In genomic region chr9:40407876-40408275, GRCm38 (mm10) we compare ENCODE assay signal across 14 mouse cellular contexts.
DNase-seq lines count a peak whose midpoint lies in the region; ATAC-seq and TF ChIP-seq lines count a peak whose summit lies in the region.
"Had no signal": no experiment of that assay in that cellular context is flagged by ENCODE, and none has a peak within 500 bp of the region (broad histone marks: within the 10 kb centered on the region; RNA-seq: fewer than 3 reads in every experiment).

No protein-coding gene starts in this region.

- WGBS in forebrain, embryonic 10.5 days, result 52% methylated on average over 5 of the region's 5 CpGs
- 39% methylated on average over 5 of the region's 5 CpGs for WGBS in forebrain, embryonic 11.5 days
- WGBS in midbrain, embryonic 11.5 days, result 49% methylated on average over 5 of the region's 5 CpGs
- WGBS in midbrain, embryonic 15.5 days, result 38% methylated on average over 5 of the region's 5 CpGs
- WGBS in kidney, embryonic 16.5 days, result 30% methylated on average over 5 of the region's 5 CpGs
- 68% methylated on average over 5 of the region's 5 CpGs for WGBS in limb, embryonic 14.5 days

- TF ChIP-seq POLR2A in limb, embryonic 14.5 days (IDR thresholded peaks at IDR 0.05; ENCODE audit: borderline replicate concordance, extremely low read depth, insufficient read depth, insufficient read length), result no peak

- H3K4me2 ChIP-seq in forebrain, embryonic 11.5 days (ENCODE audit: low read depth, low read length, severe bottlenecking), result no peak overlapping the region
- no peak overlapping the region for H3K4me2 ChIP-seq in midbrain, embryonic 11.5 days
- H3K4me2 ChIP-seq in midbrain, embryonic 15.5 days, result no peak overlapping the region
- peak overlapping the region; percentile 29; the same call in 1 of the 2 replicates for H3K4me2 ChIP-seq in kidney, embryonic 16.5 days (replicated peaks; ENCODE audit: low read depth, low read length)
- 0 out of 2 replicates have a peak overlapping the region, but pooled peaks have one; percentile 7 for H3K4me2 ChIP-seq in limb, embryonic 14.5 days (replicated peaks; ENCODE audit: low read depth, low read length, severe bottlenecking)
- H3K4me2 ChIP-seq: hindbrain, embryonic 15.5 days; liver, embryonic 13.5 days had no signal

- no peaks in the 10 kb centered on the region for H3K9me3 ChIP-seq in forebrain, embryonic 10.5 days
- H3K9me3 ChIP-seq in forebrain, embryonic 11.5 days (ENCODE audit: control insufficient read depth, low read length), result no peaks in the 10 kb centered on the region
- H3K9me3 ChIP-seq in midbrain, embryonic 11.5 days (ENCODE audit: control insufficient read depth, low read length), result no peaks in the 10 kb centered on the region
- no peaks in the 10 kb centered on the region for H3K9me3 ChIP-seq in midbrain, embryonic 15.5 days
- no peaks in the 10 kb centered on the region for H3K9me3 ChIP-seq in kidney, embryonic 16.5 days (ENCODE audit: low read length)
- H3K9me3 ChIP-seq in limb, embryonic 14.5 days (ENCODE audit: control insufficient read depth, low read length), result no peaks in the 10 kb centered on the region
- H3K9me3 ChIP-seq: hindbrain, embryonic 15.5 days; liver, embryonic 13.5 days had no signal

- H3K27ac ChIP-seq in forebrain, embryonic 10.5 days, result 0 out of 2 replicates have a peak overlapping the region, but pooled peaks have one; percentile 5
- H3K27ac ChIP-seq in forebrain, embryonic 11.5 days (ENCODE audit: low read depth, low read length), result no peak overlapping the region
- no peak overlapping the region for H3K27ac ChIP-seq in midbrain, embryonic 11.5 days (ENCODE audit: low read depth, low read length)
- H3K27ac ChIP-seq in midbrain, embryonic 15.5 days, result no peak overlapping the region
- peak overlapping the region; percentile 84 for H3K27ac ChIP-seq in kidney, embryonic 16.5 days (ENCODE audit: low read length)
- H3K27ac ChIP-seq in limb, embryonic 14.5 days (replicated peaks; ENCODE audit: low read depth, low read length), result peak overlapping the region; percentile 55
- H3K27ac ChIP-seq: hindbrain, embryonic 15.5 days; liver, embryonic 13.5 days had no signal

- H3K4me3 ChIP-seq in forebrain, embryonic 10.5 days, result no peak overlapping the region
- no peak overlapping the region for H3K4me3 ChIP-seq in forebrain, embryonic 11.5 days (ENCODE audit: low read depth, low read length)
- H3K4me3 ChIP-seq in midbrain, embryonic 11.5 days (ENCODE audit: low read depth, low read length), result no peak overlapping the region
- H3K4me3 ChIP-seq in midbrain, embryonic 15.5 days, result no peak overlapping the region
- H3K4me3 ChIP-seq in kidney, embryonic 16.5 days (ENCODE audit: low read length), result no peak overlapping the region
- H3K4me3 ChIP-seq in limb, embryonic 14.5 days (replicated peaks; ENCODE audit: low read length), result no peak overlapping the region
- H3K4me3 ChIP-seq: hindbrain, embryonic 15.5 days; liver, embryonic 13.5 days had no signal

- H3K9ac ChIP-seq in forebrain, embryonic 11.5 days (ENCODE audit: low read length), result no peak overlapping the region
- H3K9ac ChIP-seq in midbrain, embryonic 11.5 days (ENCODE audit: low read length), result no peak overlapping the region
- H3K9ac ChIP-seq in midbrain, embryonic 15.5 days, result no peak overlapping the region
- 0 out of 2 replicates have a peak overlapping the region, but pooled peaks have one; percentile 12 for H3K9ac ChIP-seq in kidney, embryonic 16.5 days (replicated peaks; ENCODE audit: low read length)
- no peak overlapping the region for H3K9ac ChIP-seq in limb, embryonic 14.5 days (ENCODE audit: low read depth, low read length, severe bottlenecking)
- H3K9ac ChIP-seq: hindbrain, embryonic 15.5 days; liver, embryonic 13.5 days had no signal

- no peaks in the 10 kb centered on the region for H3K27me3 ChIP-seq in forebrain, embryonic 10.5 days (ENCODE audit: poor library complexity, severe bottlenecking)
- H3K27me3 ChIP-seq in forebrain, embryonic 11.5 days (ENCODE audit: control insufficient read depth, insufficient read depth, low read length), result no peaks in the 10 kb centered on the region
- no peaks in the 10 kb centered on the region for H3K27me3 ChIP-seq in midbrain, embryonic 11.5 days (ENCODE audit: control insufficient read depth, insufficient read depth, low read length)
- H3K27me3 ChIP-seq in midbrain, embryonic 15.5 days (replicated peaks), result no peaks in the 10 kb centered on the region
- no peaks in the 10 kb centered on the region for H3K27me3 ChIP-seq in kidney, embryonic 16.5 days (ENCODE audit: insufficient read depth, low read length)
- no peaks in the 10 kb centered on the region for H3K27me3 ChIP-seq in limb, embryonic 14.5 days (ENCODE audit: control insufficient read depth, insufficient read depth, low read length)
- H3K27me3 ChIP-seq: hindbrain, embryonic 15.5 days; liver, embryonic 13.5 days had no signal

- H3K36me3 ChIP-seq in forebrain, embryonic 10.5 days (replicated peaks), result no peaks in the 10 kb centered on the region
- H3K36me3 ChIP-seq in forebrain, embryonic 11.5 days (ENCODE audit: control insufficient read depth, insufficient read depth, low read length), result no peaks in the 10 kb centered on the region
- H3K36me3 ChIP-seq in midbrain, embryonic 11.5 days (ENCODE audit: control insufficient read depth, insufficient read depth, low read length), result no peaks in the 10 kb centered on the region
- no peaks in the 10 kb centered on the region for H3K36me3 ChIP-seq in midbrain, embryonic 15.5 days (replicated peaks)
- H3K36me3 ChIP-seq in kidney, embryonic 16.5 days (ENCODE audit: insufficient read depth, low read length), result no peaks in the 10 kb centered on the region
- H3K36me3 ChIP-seq in limb, embryonic 14.5 days (ENCODE audit: control insufficient read depth, insufficient read depth, low read length), result no peaks in the 10 kb centered on the region
- H3K36me3 ChIP-seq: hindbrain, embryonic 15.5 days; liver, embryonic 13.5 days had no signal

- ATAC-seq in forebrain, embryonic 11.5 days (replicated peaks; ENCODE audit: low FRiP score), result no peak
- no peak for ATAC-seq in midbrain, embryonic 11.5 days (ENCODE audit: low FRiP score)
- no peak for ATAC-seq in midbrain, embryonic 15.5 days (replicated peaks)
- peak; percentile 81 for ATAC-seq in kidney, embryonic 16.5 days (ENCODE audit: low FRiP score, low TSS enrichment)
- ATAC-seq in limb, embryonic 14.5 days (ENCODE audit: low FRiP score, low read depth), result peak; percentile 21; the same call in 1 of the 2 replicates

- no peak for DNase-seq in forebrain, embryonic 10.5 days (ENCODE audit: extremely low spot score, low spot score)
- DNase-seq in forebrain, embryonic 11.5 days (ENCODE audit: low spot score), result no peak
- peak; percentile 37 for DNase-seq in midbrain, embryonic 11.5 days (ENCODE audit: low spot score, missing footprints)
- no peak for DNase-seq in limb, embryonic 14.5 days (ENCODE audit: low spot score)
- DNase-seq in liver, result no peak
- no peak for DNase-seq in adrenal gland, postnatal 36 days
- DNase-seq: cerebellum, postnatal 10 days; embryo, embryonic 11 days; gastrocnemius, postnatal 14 days; liver, embryonic 13.5 days; thymus, adult 2 months had no signal

- peaks cover 24% of the 10 kb centered on the region for H3K4me1 ChIP-seq in forebrain, embryonic 10.5 days
- H3K4me1 ChIP-seq in forebrain, embryonic 11.5 days (replicated peaks; ENCODE audit: control insufficient read depth, insufficient read depth, low read length), result no peaks in the 10 kb centered on the region
- no peaks in the 10 kb centered on the region for H3K4me1 ChIP-seq in midbrain, embryonic 11.5 days (ENCODE audit: control insufficient read depth, insufficient read depth, low read length)
- no peaks in the 10 kb centered on the region for H3K4me1 ChIP-seq in midbrain, embryonic 15.5 days
- peaks cover 35% of the 10 kb centered on the region for H3K4me1 ChIP-seq in kidney, embryonic 16.5 days (ENCODE audit: insufficient read depth, low read length)
- H3K4me1 ChIP-seq in limb, embryonic 14.5 days (ENCODE audit: control insufficient read depth, insufficient read depth, low read length), result 0 out of 2 replicates have a peak, but pooled peaks cover 3% of the 10 kb centered on the region
- H3K4me1 ChIP-seq: hindbrain, embryonic 15.5 days; liver, embryonic 13.5 days had no signal

Comparison
In these comparisons a context has a peak if more than half of its experiments do, and no peak if none do; other contexts are left out.
1. H3K27ac ChIP-seq: peak in forebrain, embryonic 10.5 days (single experiment), kidney, embryonic 16.5 days (single experiment) and limb, embryonic 14.5 days (single experiment); none in forebrain, embryonic 11.5 days (single experiment), midbrain, embryonic 11.5 days (single experiment) and midbrain, embryonic 15.5 days (single experiment).
2. ATAC-seq: peak in kidney, embryonic 16.5 days (single experiment) and limb, embryonic 14.5 days (single experiment); none in forebrain, embryonic 11.5 days (single experiment), midbrain, embryonic 11.5 days (single experiment) and midbrain, embryonic 15.5 days (single experiment).
3. H3K4me2 ChIP-seq: peak in kidney, embryonic 16.5 days (single experiment) and limb, embryonic 14.5 days (single experiment); none in forebrain, embryonic 11.5 days (single experiment), midbrain, embryonic 11.5 days (single experiment) and midbrain, embryonic 15.5 days (single experiment).